Mouse (Mus musculus): Measurements from ENCODE around the gene Clip3. TPM values are rescaled to one million over a fixed set of nuclear protein-coding genes. Genes with fewer than 3 reads are reported as not detected.

Gene Clip3
- polyA plus RNA-seq, 1 experiment from 2014 or later: 41.9 TPM

GRCm38 (mm10) chr7:30309395-30310129 is 18.0 kb downstream of the Clip3 start:
- DNase-seq: no peak
- H3K27ac ChIP-seq (ENCODE audit: low read depth): no peak overlapping the region
- H3K36me3 ChIP-seq (ENCODE audit: insufficient read depth): peaks cover 30% of the 10 kb centered on the region; the same call in 1 of the 2 replicates
- peaks cover 5% of the 10 kb centered on the region; the same call in 1 of the 2 replicates for H3K4me1 ChIP-seq (ENCODE audit: insufficient read depth)
- WGBS: 55% methylated on average over 15 of the region's 15 CpGs
- H3K4me3 ChIP-seq (ENCODE audit: low read depth, low read length): peak overlapping the region; percentile 61
- H3K9me3 ChIP-seq (ENCODE audit: low read depth, low read length): no peaks in the 10 kb centered on the region
- peak overlapping the region; percentile 71 for H3K4me2 ChIP-seq
- peak overlapping the region; percentile 62 for H3K9ac ChIP-seq
- no peaks in the 10 kb centered on the region for H3K27me3 ChIP-seq (ENCODE audit: insufficient read depth, low read length)
- ATAC-seq (ENCODE audit: insufficient read depth): no peak
- no peak for TF ChIP-seq CTCF (IDR thresholded peaks at IDR 0.05; ENCODE audit: low read depth)

- no peak overlapping the region for H3K4me2 ChIP-seq
Observed at GRCm38 (mm10) chr7:30310136-30310535, 18.6 kb downstream of the Clip3 start.

GRCm38 (mm10) chr7:30313666-30314320 is 22.3 kb downstream of the Clip3 start:
- H3K4me3 ChIP-seq (ENCODE audit: low read depth, low read length): no peak overlapping the region
- TF ChIP-seq CTCF (IDR thresholded peaks at IDR 0.05; ENCODE audit: low read depth): no peak
- H3K27ac ChIP-seq (ENCODE audit: low read depth): no peak overlapping the region
- no peak for DNase-seq
- no peak overlapping the region for H3K9ac ChIP-seq
- ATAC-seq (ENCODE audit: insufficient read depth): no peak
- no peaks in the 10 kb centered on the region for H3K9me3 ChIP-seq (ENCODE audit: low read depth, low read length)
- H3K36me3 ChIP-seq (ENCODE audit: insufficient read depth): peaks cover 9% of the 10 kb centered on the region; the same call in 1 of the 2 replicates
- no peaks in the 10 kb centered on the region for H3K27me3 ChIP-seq (ENCODE audit: insufficient read depth, low read length)
- H3K4me2 ChIP-seq: no peak overlapping the region
- peaks cover 5% of the 10 kb centered on the region; the same call in 1 of the 2 replicates for H3K4me1 ChIP-seq (ENCODE audit: insufficient read depth)
- 41% methylated on average over 27 of the region's 27 CpGs for WGBS

More at GRCm38 (mm10) chr7:30310136-30310535, 18.6 kb downstream of the Clip3 start:
- Histone ChIP-seq H3K9ac (no peak overlapping the region), H3K9me3 (ENCODE audit: low read depth, low read length) (no peaks in the 10 kb centered on the region), H3K4me3 (ENCODE audit: low read depth, low read length) (no peak overlapping the region), H3K27me3 (ENCODE audit: insufficient read depth, low read length) (no peaks in the 10 kb centered on the region), H3K27ac (ENCODE audit: low read depth) (no peak overlapping the region), H3K4me1 (ENCODE audit: insufficient read depth) (peaks cover 5% of the 10 kb centered on the region; the same call in 1 of the 2 replicates), H3K36me3 (ENCODE audit: insufficient read depth) (peaks cover 28% of the 10 kb centered on the region; the same call in 1 of the 2 replicates)
- no peak for ATAC-seq (ENCODE audit: insufficient read depth)
- TF ChIP-seq CTCF (IDR thresholded peaks at IDR 0.05; ENCODE audit: low read depth): no peak
- DNase-seq: no peak
- 82% methylated on average over 12 of the region's 12 CpGs for WGBS

- Histone ChIP-seq H3K4me3 (ENCODE audit: low read depth, low read length) (peak within 1 kb of the TSS; percentile 33), H3K36me3 (ENCODE audit: insufficient read depth) (peaks cover 9% of the 10 kb centered on the region; the same call in 1 of the 2 replicates), H3K9ac (peak within 1 kb of the TSS; percentile 38), H3K27ac (ENCODE audit: low read depth) (no peak within 1 kb of the TSS; the same call in 1 of the 2 replicates), H3K4me2 (peak within 1 kb of the TSS; percentile 58), H3K27me3 (ENCODE audit: insufficient read depth, low read length) (no peaks in the 10 kb centered on the region), H3K9me3 (ENCODE audit: low read depth, low read length) (no peaks in the 10 kb centered on the region), H3K4me1 (ENCODE audit: insufficient read depth) (no peaks in the 10 kb centered on the region)
- no peak for TF ChIP-seq CTCF (IDR thresholded peaks at IDR 0.05; ENCODE audit: low read depth)
- ATAC-seq (ENCODE audit: insufficient read depth) (peak; percentile 79), DNase-seq (peak; percentile 59)
- WGBS: 1% methylated on average over 9 of the region's 9 CpGs
Observed at GRCm38 (mm10) chr7:30314721-30315155, 23.2 kb downstream of the Clip3 start, which contains the start of gene Syne4. Gene Syne4 (plus strand): TSS chr7:30314807.

- no peak for TF ChIP-seq CTCF (IDR thresholded peaks at IDR 0.05; ENCODE audit: low read depth)
- no peak for DNase-seq
- Histone ChIP-seq H3K27ac (ENCODE audit: low read depth) (no peak overlapping the region), H3K36me3 (ENCODE audit: insufficient read depth) (peaks cover 9% of the 10 kb centered on the region; the same call in 1 of the 2 replicates), H3K4me1 (ENCODE audit: insufficient read depth) (no peaks in the 10 kb centered on the region), H3K4me3 (ENCODE audit: low read depth, low read length) (peak overlapping the region; percentile 33), H3K9ac (peak overlapping the region; percentile 38), H3K4me2 (peak overlapping the region; percentile 58), H3K27me3 (ENCODE audit: insufficient read depth, low read length) (no peaks in the 10 kb centered on the region), H3K9me3 (ENCODE audit: low read depth, low read length) (no peaks in the 10 kb centered on the region)
- no peak for ATAC-seq (ENCODE audit: insufficient read depth)
- WGBS: 57% methylated on average over 13 of the region's 13 CpGs
Observed at GRCm38 (mm10) chr7:30315559-30316529, 24.3 kb downstream of the Clip3 start.

GRCm38 (mm10) chr7:30318142-30318541 is 26.6 kb downstream of the Clip3 start:
- Histone ChIP-seq H3K9me3 (ENCODE audit: low read depth, low read length) (no peaks in the 10 kb centered on the region), H3K36me3 (ENCODE audit: insufficient read depth) (no peaks in the 10 kb centered on the region), H3K4me3 (ENCODE audit: low read depth, low read length) (no peak overlapping the region), H3K4me2 (no peak overlapping the region), H3K27me3 (ENCODE audit: insufficient read depth, low read length) (no peaks in the 10 kb centered on the region), H3K4me1 (ENCODE audit: insufficient read depth) (peaks cover 6% of the 10 kb centered on the region; the same call in 1 of the 2 replicates), H3K9ac (no peak overlapping the region), H3K27ac (ENCODE audit: low read depth) (no peak overlapping the region)
- no peak for TF ChIP-seq CTCF (IDR thresholded peaks at IDR 0.05; ENCODE audit: low read depth)
- WGBS: 90% methylated on average over 3 of the region's 3 CpGs
- ATAC-seq (ENCODE audit: insufficient read depth) (no peak), DNase-seq (no peak)
